Mouse (Mus musculus): ENCODE data around the gene Kctd18.
A peak's percentile ranks its signal among the peaks of the same experiment; 100 is the strongest.
"Not testable (repeated sequence)": the region's sequence is repeated elsewhere in the genome, so short reads cannot be mapped to it uniquely, and the experiment has no call there.

Gene Kctd18

DNA sequence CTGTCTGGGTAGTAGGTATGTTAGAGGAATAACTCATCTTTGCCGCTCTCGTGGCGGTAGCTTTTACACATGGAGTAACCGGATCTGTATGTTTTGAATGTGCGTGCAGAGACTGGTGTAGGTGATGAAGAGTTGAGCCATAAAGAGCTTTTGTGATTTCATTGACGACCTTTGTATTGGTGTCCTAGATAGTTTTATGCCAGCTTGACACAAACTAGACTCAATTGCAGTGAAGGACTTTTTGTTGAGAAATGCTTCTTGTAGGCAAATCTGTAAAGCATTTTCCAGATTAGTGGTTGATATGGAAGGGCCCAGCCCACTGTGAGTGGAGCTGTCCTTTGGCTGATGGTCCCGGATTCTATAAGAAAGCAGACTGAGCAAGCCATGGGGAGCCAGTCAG, at the start of gene Kctd18:
Gene Kctd18 (minus strand): TSS at position 101 of the 400 bp plus-strand sequence.
- no peak for DNase-seq (ENCODE audit: low spot score in 2 of 2)

DNA sequence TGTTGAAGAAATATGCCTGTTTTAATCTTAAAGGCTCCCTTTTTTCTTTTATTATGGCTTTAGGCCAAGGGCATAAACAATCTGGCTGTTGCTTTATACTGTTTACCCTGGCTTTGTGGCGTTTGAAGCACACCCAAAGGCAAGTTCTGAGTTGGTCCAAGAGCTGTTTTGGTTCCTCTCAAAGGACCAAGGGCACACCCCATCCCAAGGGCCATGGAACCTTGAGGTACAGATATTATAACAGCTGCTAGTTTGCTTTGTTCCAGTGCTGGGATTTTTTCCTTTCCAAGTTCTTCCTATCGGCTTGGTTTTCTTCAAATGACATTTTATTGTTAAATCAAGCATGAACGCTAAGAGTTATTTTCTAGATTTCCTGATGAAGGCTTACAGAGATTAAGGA, 46.9 kb upstream of the Kctd18 start:
- DNase-seq (ENCODE audit: low spot score in 2 of 2): no peak

- no peak for DNase-seq (ENCODE audit: low spot score in 2 of 2)
These were observed 46.4 kb upstream of the Kctd18 start for GRCm38 (mm10) chr1:58065151-58065550.

DNA sequence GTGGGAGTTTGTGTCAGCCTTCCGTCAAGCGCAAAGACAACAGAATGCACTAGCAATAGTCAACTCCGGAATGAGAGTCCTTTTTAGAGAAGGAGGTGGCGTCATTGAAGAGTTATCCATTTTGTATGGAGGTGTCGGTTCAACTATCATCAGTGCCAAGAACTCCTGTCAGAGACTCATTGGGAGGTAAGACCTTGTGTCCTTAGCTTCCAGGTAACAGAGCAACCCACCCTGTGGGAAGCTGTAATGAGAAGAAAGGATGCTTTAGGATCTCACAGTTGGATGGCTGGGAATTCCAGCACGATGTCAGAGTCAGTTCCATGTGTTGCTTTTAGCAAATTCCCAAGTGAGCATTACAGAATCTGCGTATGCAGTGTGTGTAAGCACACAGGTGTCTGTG, 43.4 kb upstream of the Kctd18 start:
- DNase-seq (ENCODE audit: low spot score in 2 of 2): no peak

- no peak for DNase-seq (ENCODE audit: low spot score in 2 of 2)
These were observed 40.1 kb upstream of the Kctd18 start for GRCm38 (mm10) chr1:58058846-58059245.

DNA sequence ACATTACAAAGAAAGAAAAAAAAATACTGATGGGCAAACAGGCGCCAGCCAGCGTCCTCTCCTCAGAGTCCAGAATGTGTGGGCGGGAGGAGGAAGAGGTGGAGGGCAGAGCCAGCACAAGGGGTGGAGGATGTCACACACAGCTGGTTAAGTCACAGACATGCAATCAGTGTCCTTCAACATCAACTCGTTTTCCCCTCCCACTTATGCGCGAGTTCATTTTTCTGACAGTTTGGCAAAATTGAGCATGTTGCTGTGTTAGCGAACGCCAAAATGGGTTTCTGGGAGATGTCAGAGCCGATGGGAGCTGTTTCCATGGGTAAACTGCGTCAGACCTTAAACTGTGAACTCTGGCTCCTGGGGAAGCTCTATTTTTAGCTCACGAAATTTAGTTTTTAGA, 38.2 kb upstream of the Kctd18 start:
- DNase-seq (ENCODE audit: low spot score in 2 of 2): no peak

GRCm38 (mm10) chr1:58056074-58056807, 37.5 kb upstream of the Kctd18 start:
- DNase-seq (ENCODE audit: low spot score in 2 of 2): no peak

GRCm38 (mm10) chr1:58055598-58055997, 36.8 kb upstream of the Kctd18 start:
- DNase-seq (ENCODE audit: low spot score in 2 of 2): no peak

- no peak for DNase-seq (ENCODE audit: low spot score in 2 of 2)
These were observed 30.4 kb upstream of the Kctd18 start for GRCm38 (mm10) chr1:58049126-58049525.

DNA sequence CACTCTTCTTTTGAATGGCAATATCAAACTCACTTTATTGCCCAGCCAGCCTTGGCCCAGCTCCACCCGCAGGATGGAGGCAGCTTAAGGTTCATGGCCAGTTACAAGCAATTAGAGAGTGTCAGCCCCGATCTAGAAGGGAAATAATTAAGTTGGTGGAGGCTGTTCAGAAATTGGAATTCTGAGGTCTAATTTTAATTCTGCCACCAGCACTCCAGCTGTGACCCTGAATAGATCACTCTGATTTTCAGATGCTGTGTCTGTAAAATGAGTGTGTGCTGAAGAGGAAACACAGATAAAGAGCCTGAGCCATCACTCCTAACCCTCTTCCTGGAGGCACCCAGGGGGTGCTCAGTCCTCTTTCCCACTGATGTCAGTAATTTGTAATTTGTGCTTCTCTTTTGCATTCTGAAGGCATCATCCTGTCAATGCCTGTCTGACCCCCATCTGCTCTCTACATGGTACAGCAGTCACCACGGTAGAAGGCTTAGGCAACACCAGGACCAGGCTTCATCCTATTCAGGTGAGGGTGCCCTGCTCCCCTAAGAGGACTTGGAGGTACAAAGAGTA, 28.1 kb upstream of the Kctd18 start:
- no peak for DNase-seq (ENCODE audit: low spot score in 2 of 2)

- no peak for DNase-seq (ENCODE audit: low spot score in 2 of 2)
These were observed 26.8 kb upstream of the Kctd18 start for GRCm38 (mm10) chr1:58045546-58045945.

DNA sequence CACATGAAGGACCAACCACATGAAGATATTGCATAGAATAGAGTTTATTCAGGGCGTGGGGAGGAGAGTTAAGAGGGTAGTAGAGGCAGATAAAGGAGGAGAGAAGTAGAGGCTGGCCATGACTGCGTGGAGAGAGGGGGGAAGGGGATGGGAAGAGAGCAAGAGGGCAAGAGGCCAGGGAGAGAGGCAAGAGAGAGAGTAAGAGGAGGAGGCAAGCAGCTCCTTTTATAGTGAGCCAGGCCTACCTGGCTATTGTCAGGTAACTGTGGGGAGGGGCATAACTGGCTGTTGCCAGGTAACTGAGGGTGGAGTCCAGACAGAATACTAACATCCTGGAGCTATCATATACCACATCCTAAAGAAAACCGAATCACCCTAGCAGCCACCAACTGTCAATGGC, 26.3 kb upstream of the Kctd18 start:
- DNase-seq (ENCODE audit: low spot score in 2 of 2): no peak

GRCm38 (mm10) chr1:58037306-58037705, 18.6 kb upstream of the Kctd18 start:
- DNase-seq (ENCODE audit: low spot score in 2 of 2): not testable (repeated sequence)

DNA sequence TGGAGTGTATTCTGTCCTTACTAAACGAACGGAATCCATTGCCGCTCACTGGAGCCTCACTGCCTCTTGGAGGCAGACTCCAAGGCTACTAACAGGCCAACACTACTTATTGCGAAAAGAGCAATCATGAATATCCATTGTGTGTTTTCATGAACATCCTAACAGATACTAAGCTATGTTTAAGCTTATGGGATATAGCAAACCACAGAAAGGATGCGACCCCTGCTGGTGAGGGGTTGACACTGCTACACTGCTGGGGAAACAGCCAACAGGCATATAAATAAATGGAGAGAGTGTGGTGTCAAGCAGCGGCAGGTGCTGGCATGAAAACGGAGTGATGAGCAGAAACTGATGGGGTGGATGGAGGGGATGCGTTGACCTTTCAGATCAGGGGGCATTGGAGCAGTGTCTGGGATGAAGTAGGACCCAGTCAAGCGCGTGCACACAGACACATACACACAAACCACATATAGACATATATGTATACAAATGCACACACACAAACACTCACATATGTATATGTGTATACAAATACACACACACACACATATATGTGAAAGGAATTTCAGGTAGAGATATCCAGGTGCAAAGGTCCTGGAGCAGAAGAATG, 12.5 kb upstream of the Kctd18 start:
- peak in 1 of 2 experiments; percentile 31 for DNase-seq (ENCODE audit: low spot score in 2 of 2)

DNA sequence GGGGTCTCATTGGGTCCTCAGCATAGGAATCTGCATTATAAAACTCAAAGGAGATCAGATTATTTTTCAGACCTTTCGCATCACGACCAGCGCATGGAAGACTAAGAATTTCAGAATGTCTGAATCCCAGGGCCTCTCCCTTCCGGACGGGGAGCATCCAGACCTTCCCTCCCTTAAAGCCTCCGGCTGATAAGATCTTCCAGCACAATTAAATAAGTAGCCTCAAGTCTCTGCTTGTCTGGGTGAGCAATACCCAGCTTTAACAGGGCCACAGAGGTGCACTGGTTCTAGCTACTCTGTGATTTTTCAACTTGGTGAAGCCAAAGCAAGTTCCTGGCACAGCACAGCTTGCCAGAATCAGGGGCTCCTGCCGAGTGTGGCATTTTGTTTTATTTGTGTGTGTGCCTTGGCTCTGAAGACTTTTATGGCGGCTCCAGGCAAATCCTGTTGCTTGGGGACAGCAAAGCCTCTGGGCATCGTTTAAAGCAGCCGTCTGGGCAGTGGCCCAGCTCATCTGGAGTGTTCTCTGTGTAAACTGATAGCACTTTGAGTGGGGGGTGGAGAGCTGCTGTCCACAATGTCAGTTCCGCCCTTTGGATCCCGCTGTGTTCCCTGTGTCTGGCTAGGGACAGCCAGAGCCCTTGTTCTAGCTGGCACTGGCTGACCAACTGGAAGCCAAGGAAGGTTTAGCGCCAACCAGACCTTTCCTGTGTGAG, 11.6 kb upstream of the Kctd18 start:
- DNase-seq (ENCODE audit: low spot score in 2 of 2): peak; percentile 26 to 42

DNA sequence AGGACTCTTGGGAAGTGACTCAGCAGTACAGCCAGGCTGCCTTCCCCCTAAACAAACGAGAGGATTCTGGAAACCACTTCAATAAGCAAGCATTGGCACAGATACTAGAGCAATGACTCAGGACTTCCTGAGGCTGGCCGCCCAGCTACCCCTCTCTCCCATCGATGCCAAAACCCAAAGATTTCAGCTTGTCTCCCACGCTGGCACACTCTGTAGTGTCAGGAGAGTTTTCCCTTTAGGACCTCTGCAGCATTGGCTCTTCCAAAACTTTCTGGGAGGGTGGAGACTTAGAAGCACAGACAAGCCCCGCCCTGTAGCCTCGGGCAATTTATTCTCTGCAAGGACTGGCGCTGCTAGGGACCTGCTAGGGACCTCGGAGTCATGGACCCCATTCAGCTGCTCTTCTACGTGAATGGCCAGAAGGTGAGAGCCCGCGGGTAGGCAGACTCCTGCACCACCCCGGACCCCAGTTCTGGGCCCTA, 10.9 kb upstream of the Kctd18 start, which contains the start of gene Aox1:
Gene Aox1 (plus strand): TSS at position 296 of the 482 bp plus-strand sequence.
- DNase-seq (ENCODE audit: low spot score in 2 of 2): peak in 1 of 2 experiments; percentile 20

DNA sequence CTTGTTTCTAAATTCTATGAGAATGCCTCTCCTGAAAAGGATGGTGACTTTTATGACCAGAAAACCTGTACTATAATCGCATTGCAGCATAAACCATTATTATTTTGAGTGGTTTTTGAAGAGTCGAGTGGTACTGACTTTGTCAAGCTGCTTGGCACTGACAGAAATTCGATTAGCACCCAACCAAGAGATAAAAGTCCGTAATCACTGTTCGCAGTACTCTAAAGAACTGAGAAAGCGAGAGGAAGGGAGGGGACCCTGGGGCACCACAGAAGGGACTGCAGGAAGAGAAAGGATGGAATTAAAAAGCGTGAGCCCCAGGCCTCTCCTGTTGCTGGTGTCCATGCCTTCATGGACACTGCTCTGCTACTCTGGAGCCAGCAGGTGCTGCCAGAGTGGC, 9.0 kb upstream of the Kctd18 start:
- no peak for DNase-seq (ENCODE audit: low spot score in 2 of 2)

GRCm38 (mm10) chr1:58006388-58006787, 12.4 kb downstream of the Kctd18 start:
- DNase-seq (ENCODE audit: low spot score in 2 of 2): not testable (repeated sequence)

DNA sequence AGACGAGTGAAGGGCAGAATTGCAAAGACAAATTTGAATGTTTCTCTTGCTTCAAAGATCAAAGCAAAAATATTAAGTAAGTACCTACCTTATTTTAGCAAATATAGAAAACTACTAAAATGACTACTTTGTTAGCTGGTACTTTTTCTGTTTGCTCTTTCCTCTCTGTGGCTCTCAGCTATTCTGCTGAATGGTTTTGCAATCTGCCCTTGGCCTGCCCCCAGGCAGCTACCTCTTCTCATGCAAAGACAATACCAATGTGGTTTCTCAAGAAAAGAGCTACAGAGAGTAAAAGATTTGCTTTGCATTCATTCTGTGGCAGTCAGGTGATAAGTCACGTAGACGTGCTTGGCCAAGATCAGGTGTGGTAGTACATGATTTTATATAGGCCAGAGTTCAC, 20.6 kb downstream of the Kctd18 start:
- DNase-seq (ENCODE audit: low spot score in 2 of 2): no peak

DNA sequence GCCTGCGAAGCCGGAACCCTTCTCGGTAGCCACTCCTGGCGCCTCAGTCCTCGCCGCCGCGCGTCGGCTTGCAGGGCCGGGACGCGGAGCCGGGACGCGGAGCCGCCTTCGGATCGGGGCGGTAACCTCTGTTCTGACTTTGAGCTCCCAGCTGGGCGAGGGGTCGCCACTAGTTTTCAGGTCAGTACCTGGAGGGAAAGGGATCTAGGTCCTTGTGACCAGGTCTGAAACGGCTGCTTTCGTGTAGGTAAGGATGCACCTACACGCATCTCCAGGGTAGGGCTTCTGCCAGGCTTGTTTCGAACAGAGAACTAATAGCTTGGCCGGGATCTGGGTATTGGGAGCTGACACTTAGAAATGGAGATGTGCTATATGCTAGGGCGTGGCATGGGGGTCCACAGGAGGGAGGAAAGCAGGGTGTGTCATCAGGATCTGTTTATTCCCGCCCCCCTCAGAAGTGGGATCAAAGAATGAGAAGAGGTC, 22.6 kb downstream of the Kctd18 start:
- no peak for DNase-seq (ENCODE audit: low spot score in 2 of 2)

GRCm38 (mm10) chr1:57995432-57996132, 23.2 kb downstream of the Kctd18 start, which contains the start of gene Sgo2a:
Sgo2a (plus strand) TSS chr1:57995971.
- peak; percentile 84 to 89 for DNase-seq (ENCODE audit: low spot score in 2 of 2)
